Mouse (Mus musculus) olfactory bulb, adult 2 months (tissue): ENCODE results near the gene Fam149b. TPM values are rescaled to one million over a fixed set of nuclear protein-coding genes. Genes with fewer than 3 reads are reported as not detected.

Experiments used
- H3K27ac ChIP-seq: fragments of 200-500 bp; 2 replicates; pipeline ENCODE4 v1.5.1; 2012; ENCODE audit warnings: low read depth, low read length; ENCODE audit not compliant: insufficient read depth
- H3K4me1 ChIP-seq: fragments of 200-500 bp; 2 replicates; pipeline ENCODE4 v1.6.1; 2012; ENCODE audit warnings: low read length; ENCODE audit not compliant: control insufficient read depth, insufficient read depth
- H3K4me3 ChIP-seq: fragments of 200-500 bp; 2 replicates; pipeline ENCODE4 v1.5.1; 2012; ENCODE audit warnings: mild to moderate bottlenecking, low read depth, low read length, moderate library complexity; ENCODE audit not compliant: insufficient read depth
- CTCF ChIP-seq: fragments of 200-500 bp; IDR thresholded peaks from 2 replicates; pipeline ENCODE4 v1.5.1; 2012; ENCODE audit warnings: low read depth, mild to moderate bottlenecking, low read length, moderate library complexity; ENCODE audit not compliant: insufficient read depth
- POLR2A ChIP-seq: fragments of 200-500 bp; IDR thresholded peaks from 2 replicates; pipeline ENCODE4 v1.6.1; 2012; ENCODE audit warnings: mild to moderate bottlenecking, low read depth, low read length, moderate library complexity; ENCODE audit not compliant: insufficient read depth
- WGBS: fragments of 180-500 bp; shearing (Covaris S2); methylation state at CpG from one replicate; pipeline ENCODE4 v1.1.7; 2018; 5-methylcytosine and 5-hydroxymethylcytosine counted together
- polyA plus RNA-seq: library from polyadenylated mRNA; stranded (reverse); fragments of >200 nt; gene quantifications from 2 replicates; pipeline ENCODE4 v1.2.4, GENCODE M21; 2012; ENCODE audit warnings: low replicate concordance; ENCODE audit not compliant: missing spikeins, insufficient read depth, insufficient read length

Gene Fam149b
- polyA plus RNA-seq, 1 experiment: not detected

GRCm38 (mm10) chr14:20400071-20400470 lies 52.1 kb downstream of the Fam149b start:
- WGBS: 56% methylated on average over 1 of the region's 1 CpGs
- H3K4me3 ChIP-seq: no peak overlapping the region

DNA sequence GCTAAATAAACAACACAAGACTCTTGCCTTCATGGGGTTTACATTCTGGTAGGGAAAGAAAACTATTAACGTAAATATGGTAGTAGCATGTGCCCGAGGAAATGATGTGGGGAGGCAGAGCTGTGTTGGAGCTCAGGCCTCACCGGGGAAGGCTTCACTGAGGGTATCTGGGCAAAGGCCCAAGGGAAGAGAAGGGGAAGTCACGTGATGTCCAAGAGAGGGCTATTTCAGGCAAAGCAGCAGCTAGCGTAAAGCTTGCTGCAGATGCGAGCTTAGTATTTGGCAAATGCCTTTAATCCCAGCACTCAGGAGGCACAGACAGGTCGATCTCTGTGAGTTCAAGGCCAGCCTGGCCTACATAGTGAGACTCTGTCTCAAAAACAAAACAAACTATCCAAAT lies 74.3 kb downstream of the Fam149b start:
- Histone ChIP-seq H3K4me1 (no peaks in the 10 kb centered on the region), H3K4me3 (no peak overlapping the region), H3K27ac (no peak overlapping the region)
- WGBS: 62% methylated on average over 7 of the region's 7 CpGs
- TF ChIP-seq CTCF (no peak), POLR2A (no peak)

More at GRCm38 (mm10) chr14:20400071-20400470, 52.1 kb downstream of the Fam149b start:
- H3K4me1 ChIP-seq: no peaks in the 10 kb centered on the region
- H3K27ac ChIP-seq: no peak overlapping the region
- TF ChIP-seq POLR2A (no peak), CTCF (no peak)

- H3K4me3 ChIP-seq: no peak overlapping the region
- WGBS: 86% methylated on average over 6 of the region's 6 CpGs
- no peaks in the 10 kb centered on the region for H3K4me1 ChIP-seq
- H3K27ac ChIP-seq: no peak overlapping the region
- TF ChIP-seq POLR2A: no peak
Observed at GRCm38 (mm10) chr14:20423046-20423445, 75.1 kb downstream of the Fam149b start.

- H3K27ac ChIP-seq: no peak overlapping the region
- TF ChIP-seq POLR2A (no peak), CTCF (no peak)
- H3K4me1 ChIP-seq: no peaks in the 10 kb centered on the region
- no peak overlapping the region for H3K4me3 ChIP-seq
- WGBS: 38% methylated on average over 1 of the region's 1 CpGs
Observed at GRCm38 (mm10) chr14:20428593-20428992, 80.6 kb downstream of the Fam149b start.

DNA sequence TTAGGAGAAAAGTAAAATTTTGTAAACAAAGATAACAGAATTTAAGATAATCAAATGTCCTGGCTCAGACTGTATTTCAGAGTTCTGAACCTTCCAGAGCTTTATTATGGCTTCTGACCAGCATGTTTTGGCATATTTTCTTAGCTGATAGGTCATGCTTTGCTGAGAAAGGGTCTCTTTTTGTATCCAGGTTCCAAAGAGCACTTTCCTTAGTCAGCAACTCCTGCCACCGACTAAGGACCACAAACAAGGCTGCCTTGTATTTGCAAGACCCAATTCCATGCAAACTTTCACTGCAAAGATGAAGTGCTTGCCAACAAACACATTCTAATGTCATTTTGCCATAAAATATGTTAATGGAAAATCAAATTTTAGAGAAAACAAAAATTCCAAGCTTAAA lies 81.9 kb downstream of the Fam149b start:
- H3K27ac ChIP-seq: no peak overlapping the region
- no peak for TF ChIP-seq POLR2A
- no peak for TF ChIP-seq CTCF
- whole genome bisulfite sequencing: 22% methylated on average over 1 of the region's 1 CpGs
- H3K4me3 ChIP-seq: no peak overlapping the region
- H3K4me1 ChIP-seq: no peaks in the 10 kb centered on the region

DNA sequence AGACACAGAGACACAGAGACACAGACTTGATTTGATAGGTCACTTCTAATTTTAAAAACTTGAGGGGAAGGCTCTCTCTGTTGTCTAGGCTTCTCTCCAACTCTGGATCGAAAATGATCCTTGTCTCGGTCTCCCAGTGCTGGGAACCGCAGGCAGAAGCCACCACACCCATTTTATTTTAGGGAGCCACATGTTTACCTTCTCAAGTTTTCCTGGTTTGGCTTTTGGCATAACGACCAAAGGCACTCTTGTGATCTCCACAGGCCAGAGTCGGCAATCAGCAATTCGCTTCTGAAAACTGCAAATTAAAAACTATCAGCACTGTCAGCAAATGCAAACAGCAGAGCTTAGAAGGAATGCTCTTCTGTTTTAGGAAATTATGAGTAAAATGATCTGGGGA lies 83.8 kb downstream of the Fam149b start:
- Histone ChIP-seq H3K4me1 (no peaks in the 10 kb centered on the region), H3K27ac (no peak overlapping the region), H3K4me3 (no peak overlapping the region)
- no peak for TF ChIP-seq POLR2A
- no peak for TF ChIP-seq CTCF
- 63% methylated on average over 6 of the region's 6 CpGs for WGBS

- H3K4me3 ChIP-seq: no peak overlapping the region
- WGBS: 86% methylated on average over 4 of the region's 4 CpGs
Observed at GRCm38 (mm10) chr14:20432420-20432819, 84.5 kb downstream of the Fam149b start.

More at GRCm38 (mm10) chr14:20432420-20432819, 84.5 kb downstream of the Fam149b start:
- no peaks in the 10 kb centered on the region for H3K4me1 ChIP-seq
- TF ChIP-seq CTCF (no peak), POLR2A (no peak)
- H3K27ac ChIP-seq: no peak overlapping the region

Other genes with a start within 250 kb of the Fam149b start
- gene Saysd1, start 209.6 kb upstream of the Fam149b start, polyA plus RNA-seq: not detected in 2 replicates
- not detected in 2 replicates for gene Kcnk5, start 166.4 kb upstream of the Fam149b start, polyA plus RNA-seq
- gene Kcnk16, start 79.0 kb upstream of the Fam149b start, polyA plus RNA-seq: not detected in 2 replicates
- not detected in 2 replicates for gene Nudt13, start 53.5 kb upstream of the Fam149b start, polyA plus RNA-seq
- not detected in 2 replicates for gene Ecd, start within 50 bp of the Fam149b start, polyA plus RNA-seq
- not detected in 2 replicates for gene Dnajc9, start 40.7 kb downstream of the Fam149b start, polyA plus RNA-seq
- not detected in 2 replicates for gene Mrps16, start 45.5 kb downstream of the Fam149b start, polyA plus RNA-seq
- gene Cfap70, start 104.1 kb downstream of the Fam149b start, polyA plus RNA-seq: not detected in 2 replicates
- gene Anxa7, start 132.0 kb downstream of the Fam149b start, polyA plus RNA-seq: not detected in 2 replicates
- gene Mss51, start 148.7 kb downstream of the Fam149b start, polyA plus RNA-seq: not detected in 2 replicates
- gene Ppp3cb, start 198.4 kb downstream of the Fam149b start, polyA plus RNA-seq: 198 TPM in 1 of 2 replicates, not detected in the other